Mouse (Mus musculus): ENCODE measurements at regions not wholly inside any gene's neighbourhood (a gene's known extent, or its start where the extent isn't known, plus 50 kb on each side); places are given as distances from the start of the nearest gene placed in this dataset.

DNA sequence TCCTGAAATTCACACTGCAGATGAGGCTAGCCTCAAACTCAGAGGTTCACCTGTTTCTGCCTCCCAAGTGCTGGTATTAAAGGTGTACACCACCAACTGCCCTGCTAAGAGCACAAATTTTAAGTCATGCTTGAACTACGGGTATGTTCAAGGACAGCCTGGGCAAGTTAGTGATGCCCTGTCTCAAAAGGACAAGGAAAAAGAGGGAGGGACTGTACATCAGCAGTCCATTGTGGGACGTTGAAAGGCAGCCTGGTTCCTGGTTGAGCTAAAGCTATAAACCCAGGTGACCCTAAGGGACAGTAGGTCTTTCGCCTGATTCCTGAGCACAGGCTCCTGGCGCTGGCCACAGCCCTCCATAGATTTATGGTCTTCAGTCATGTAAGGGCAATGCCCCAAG lies 51.0 kb upstream of the Ccn6 start:
- no peak for TF ChIP-seq EP300 (IDR thresholded peaks at IDR 0.05; ENCODE audit: insufficient read depth, low read depth, low read length)
- TF ChIP-seq CTCF (IDR thresholded peaks at IDR 0.05; ENCODE audit: low read depth, low read length) = no peak

Data from ES-Bruce4 (cell line).